Mouse (Mus musculus): Measurements from ENCODE around the gene Hoxb1. TPM values are rescaled to one million over a fixed set of nuclear protein-coding genes. Genes with fewer than 3 reads are reported as not detected.

Hoxb1 gene
- polyA plus RNA-seq, 1 experiment from 2014 or later, result not detected

DNA sequence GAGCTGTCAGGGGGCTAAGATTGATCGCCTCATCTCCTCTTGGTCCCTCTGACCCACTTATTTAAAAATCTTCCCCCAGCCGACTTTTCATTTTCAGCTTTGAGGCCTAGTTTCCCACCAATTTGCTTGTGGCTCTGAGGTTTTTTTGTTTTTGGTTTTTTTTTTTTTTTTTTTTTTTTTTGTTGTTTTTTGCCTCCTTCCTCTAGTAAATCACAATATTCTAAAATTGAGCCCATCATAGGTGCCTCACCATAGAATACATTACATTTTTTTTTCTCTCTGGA is 15.3 kb upstream of the Hoxb1 start, which contains the start of gene Hoxb2:
Hoxb2 (plus strand) TSS at position 185 of the 284 bp plus-strand sequence.
- no peak within 1 kb of the TSS for H3K27ac ChIP-seq (ENCODE audit: low read depth, low read length)
- no peaks in the 10 kb centered on the region for H3K36me3 ChIP-seq (ENCODE audit: control insufficient read depth, insufficient read depth, low read length)
- 0% methylated on average over 2 of the region's 2 CpGs for WGBS
- no peaks in the 10 kb centered on the region for H3K9me3 ChIP-seq (ENCODE audit: control insufficient read depth, low read length)
- peaks cover 7% of the 10 kb centered on the region; the same call in 1 of the 2 replicates for H3K4me1 ChIP-seq (replicated peaks; ENCODE audit: control insufficient read depth, insufficient read depth, low read length)
- DNase-seq (ENCODE audit: low spot score), result no peak
- peaks cover 94% of the 10 kb centered on the region for H3K27me3 ChIP-seq (ENCODE audit: control insufficient read depth, insufficient read depth, low read length)
- H3K4me2 ChIP-seq (ENCODE audit: low read depth, low read length, severe bottlenecking), result no peak within 1 kb of the TSS
- no peak within 1 kb of the TSS for H3K4me3 ChIP-seq (ENCODE audit: low read depth, low read length)
- ATAC-seq (replicated peaks; ENCODE audit: low FRiP score), result no peak
- no peak within 1 kb of the TSS for H3K9ac ChIP-seq (ENCODE audit: low read length)

DNA sequence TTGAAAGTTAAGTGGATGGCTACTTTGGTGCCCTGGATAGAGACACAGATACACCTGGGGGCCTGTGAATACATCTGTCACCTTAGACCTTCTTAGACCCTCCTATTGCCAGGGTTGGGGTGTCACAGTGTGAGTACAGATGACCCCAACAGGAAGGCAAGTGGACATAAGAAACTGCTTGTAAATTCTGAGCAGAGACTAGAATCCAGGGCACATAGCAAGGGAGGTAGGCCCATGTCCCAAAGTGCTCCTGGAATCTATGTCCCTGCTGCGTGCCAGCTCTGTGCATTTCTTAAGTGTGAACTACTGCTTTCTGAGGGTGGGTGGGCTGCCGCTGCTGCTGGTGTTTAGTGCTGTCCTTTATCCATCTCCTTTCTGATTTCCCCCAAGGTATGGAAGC is 14.8 kb upstream of the Hoxb1 start:
- no peak overlapping the region for H3K9ac ChIP-seq (ENCODE audit: low read length)
- no peaks in the 10 kb centered on the region for H3K9me3 ChIP-seq (ENCODE audit: control insufficient read depth, low read length)
- H3K4me1 ChIP-seq (replicated peaks; ENCODE audit: control insufficient read depth, insufficient read depth, low read length), result peaks cover 7% of the 10 kb centered on the region; the same call in 1 of the 2 replicates
- DNase-seq (ENCODE audit: low spot score) (no peak), ATAC-seq (replicated peaks; ENCODE audit: low FRiP score) (no peak)
- WGBS, result 0% methylated on average over 2 of the region's 2 CpGs
- H3K4me3 ChIP-seq (ENCODE audit: low read depth, low read length), result no peak overlapping the region
- no peaks in the 10 kb centered on the region for H3K36me3 ChIP-seq (ENCODE audit: control insufficient read depth, insufficient read depth, low read length)
- no peak overlapping the region for H3K4me2 ChIP-seq (ENCODE audit: low read depth, low read length, severe bottlenecking)
- peaks cover 92% of the 10 kb centered on the region for H3K27me3 ChIP-seq (ENCODE audit: control insufficient read depth, insufficient read depth, low read length)
- H3K27ac ChIP-seq (ENCODE audit: low read depth, low read length), result no peak overlapping the region

DNA sequence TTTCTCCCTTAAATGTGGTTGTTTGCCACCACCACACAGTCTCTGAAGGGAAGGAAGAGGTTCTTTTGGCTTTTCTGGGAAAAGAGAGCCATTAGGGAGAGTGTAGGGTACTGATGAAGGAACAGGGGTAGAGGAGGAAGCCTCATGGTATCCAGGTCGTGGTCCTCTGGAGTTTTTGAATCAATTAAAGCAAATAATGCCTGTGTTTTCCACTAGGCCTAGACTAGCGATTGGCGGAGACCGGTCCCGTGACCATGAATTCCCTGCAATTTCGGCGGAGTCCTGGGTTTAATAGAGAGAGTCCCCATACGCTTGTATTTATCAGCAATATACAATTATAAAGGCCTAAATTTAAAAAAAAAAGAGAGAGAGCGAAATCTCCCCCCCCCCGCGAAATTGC is 14.2 kb upstream of the Hoxb1 start:
- Histone ChIP-seq H3K9ac (ENCODE audit: low read length) (no peak overlapping the region), H3K27me3 (ENCODE audit: control insufficient read depth, insufficient read depth, low read length) (peaks cover 92% of the 10 kb centered on the region), H3K27ac (ENCODE audit: low read depth, low read length) (no peak overlapping the region), H3K4me3 (ENCODE audit: low read depth, low read length) (no peak overlapping the region), H3K4me2 (ENCODE audit: low read depth, low read length, severe bottlenecking) (no peak overlapping the region), H3K36me3 (ENCODE audit: control insufficient read depth, insufficient read depth, low read length) (no peaks in the 10 kb centered on the region), H3K4me1 (replicated peaks; ENCODE audit: control insufficient read depth, insufficient read depth, low read length) (peaks cover 7% of the 10 kb centered on the region; the same call in 1 of the 2 replicates), H3K9me3 (ENCODE audit: control insufficient read depth, low read length) (no peaks in the 10 kb centered on the region)
- no peak for DNase-seq (ENCODE audit: low spot score)
- ATAC-seq (replicated peaks; ENCODE audit: low FRiP score), result no peak
- WGBS, result 1% methylated on average over 11 of the region's 11 CpGs

DNA sequence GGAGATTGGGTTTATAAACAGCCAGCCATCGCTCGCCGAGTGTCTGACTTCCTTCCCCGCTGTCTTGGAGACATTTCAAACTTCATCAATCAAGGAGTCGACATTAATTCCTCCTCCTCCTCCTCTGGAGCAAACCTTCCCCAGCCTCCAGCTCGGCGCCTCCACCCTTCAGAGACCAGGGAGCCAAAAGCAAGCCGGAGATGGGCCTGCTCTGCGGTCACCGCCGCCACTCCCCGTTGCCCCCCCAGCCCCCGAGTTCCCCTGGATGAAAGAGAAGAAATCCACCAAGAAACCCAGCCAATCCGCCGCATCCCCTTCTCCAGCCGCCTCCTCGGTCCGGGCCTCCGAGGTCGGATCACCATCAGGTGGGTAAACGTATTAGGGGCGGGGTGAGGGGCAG is 13.7 kb upstream of the Hoxb1 start:
- Histone ChIP-seq H3K9me3 (ENCODE audit: control insufficient read depth, low read length) (no peaks in the 10 kb centered on the region), H3K4me2 (ENCODE audit: low read depth, low read length, severe bottlenecking) (no peak overlapping the region), H3K4me1 (replicated peaks; ENCODE audit: control insufficient read depth, insufficient read depth, low read length) (peaks cover 7% of the 10 kb centered on the region; the same call in 1 of the 2 replicates), H3K36me3 (ENCODE audit: control insufficient read depth, insufficient read depth, low read length) (no peaks in the 10 kb centered on the region), H3K4me3 (ENCODE audit: low read depth, low read length) (no peak overlapping the region), H3K9ac (ENCODE audit: low read length) (no peak overlapping the region), H3K27me3 (ENCODE audit: control insufficient read depth, insufficient read depth, low read length) (peaks cover 92% of the 10 kb centered on the region), H3K27ac (ENCODE audit: low read depth, low read length) (no peak overlapping the region)
- ATAC-seq (replicated peaks; ENCODE audit: low FRiP score) (no peak), DNase-seq (ENCODE audit: low spot score) (no peak)
- 1% methylated on average over 22 of the region's 22 CpGs for WGBS

DNA sequence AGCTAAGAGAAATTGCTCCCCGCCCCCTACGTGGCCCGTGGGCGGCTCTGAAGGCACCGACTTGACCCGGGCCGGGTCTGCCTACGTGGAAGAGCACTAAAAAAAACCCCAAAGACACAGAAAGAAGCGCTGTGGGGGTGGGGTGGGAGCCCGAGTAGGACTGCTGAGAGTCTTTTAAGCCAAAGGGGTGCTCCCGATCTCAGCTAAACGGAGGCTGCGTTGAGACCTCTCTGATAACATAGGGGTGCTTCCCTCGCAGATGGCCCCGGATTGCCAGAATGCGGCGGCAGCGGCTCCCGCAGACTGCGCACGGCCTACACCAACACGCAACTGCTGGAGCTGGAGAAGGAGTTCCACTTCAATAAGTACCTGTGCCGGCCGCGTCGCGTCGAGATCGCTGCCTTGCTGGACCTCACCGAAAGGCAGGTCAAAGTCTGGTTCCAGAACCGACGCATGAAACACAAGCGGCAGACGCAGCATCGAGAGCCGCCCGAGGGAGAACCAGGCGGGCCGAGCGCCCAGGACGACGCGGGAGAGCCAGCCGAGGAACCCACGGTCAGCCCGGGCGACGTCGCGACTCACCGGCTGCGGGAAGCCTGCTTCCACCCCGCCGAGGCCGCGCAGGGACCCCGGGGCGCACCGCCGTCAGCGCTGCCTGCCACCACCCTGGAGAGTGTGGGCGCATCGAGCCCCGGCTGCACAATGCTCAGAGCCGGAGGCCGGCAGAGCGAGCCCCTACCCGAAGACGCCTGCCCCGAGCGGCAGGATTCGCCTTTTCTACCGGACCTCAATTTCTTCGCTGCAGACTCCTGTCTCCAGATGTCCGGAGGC is 12.6 kb upstream of the Hoxb1 start:
- peaks cover 95% of the 10 kb centered on the region for H3K27me3 ChIP-seq (ENCODE audit: control insufficient read depth, insufficient read depth, low read length)
- DNase-seq (ENCODE audit: low spot score) (peak; percentile 76), ATAC-seq (replicated peaks; ENCODE audit: low FRiP score) (no peak)
- H3K4me1 ChIP-seq (replicated peaks; ENCODE audit: control insufficient read depth, insufficient read depth, low read length), result peaks cover 7% of the 10 kb centered on the region; the same call in 1 of the 2 replicates
- H3K4me3 ChIP-seq (ENCODE audit: low read depth, low read length), result 0 out of 2 replicates have a peak overlapping the region, but pooled peaks have one; percentile 7
- H3K27ac ChIP-seq (ENCODE audit: low read depth, low read length), result no peak overlapping the region
- H3K9me3 ChIP-seq (ENCODE audit: control insufficient read depth, low read length), result no peaks in the 10 kb centered on the region
- under 1% methylated on average over 75 of the region's 75 CpGs for WGBS
- no peaks in the 10 kb centered on the region for H3K36me3 ChIP-seq (ENCODE audit: control insufficient read depth, insufficient read depth, low read length)
- H3K4me2 ChIP-seq (ENCODE audit: low read depth, low read length, severe bottlenecking), result no peak overlapping the region
- no peak overlapping the region for H3K9ac ChIP-seq (ENCODE audit: low read length)

DNA sequence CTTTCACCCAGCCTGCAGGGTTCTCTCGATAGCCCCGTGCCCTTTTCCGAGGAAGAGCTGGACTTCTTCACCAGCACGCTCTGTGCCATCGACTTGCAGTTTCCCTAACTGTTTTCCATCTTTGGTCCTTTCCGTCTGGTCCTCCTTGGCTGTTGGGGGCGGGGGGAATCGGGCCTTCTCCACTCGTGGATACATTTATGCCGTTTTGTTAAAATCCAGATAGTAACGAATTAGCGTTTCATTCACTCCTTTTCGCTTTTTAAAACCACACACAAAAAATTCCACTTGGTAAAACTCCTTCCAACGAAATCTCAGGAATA is 12.1 kb upstream of the Hoxb1 start:
- H3K4me2 ChIP-seq (ENCODE audit: low read depth, low read length, severe bottlenecking), result no peak overlapping the region
- no peak overlapping the region for H3K4me3 ChIP-seq (ENCODE audit: low read depth, low read length)
- under 1% methylated on average over 14 of the region's 14 CpGs for WGBS
- H3K9ac ChIP-seq (ENCODE audit: low read length), result no peak overlapping the region
- H3K36me3 ChIP-seq (ENCODE audit: control insufficient read depth, insufficient read depth, low read length), result no peaks in the 10 kb centered on the region
- peaks cover 7% of the 10 kb centered on the region; the same call in 1 of the 2 replicates for H3K4me1 ChIP-seq (replicated peaks; ENCODE audit: control insufficient read depth, insufficient read depth, low read length)
- H3K9me3 ChIP-seq (ENCODE audit: control insufficient read depth, low read length), result no peaks in the 10 kb centered on the region
- H3K27ac ChIP-seq (ENCODE audit: low read depth, low read length), result no peak overlapping the region
- DNase-seq (ENCODE audit: low spot score) (no peak), ATAC-seq (replicated peaks; ENCODE audit: low FRiP score) (no peak)
- H3K27me3 ChIP-seq (ENCODE audit: control insufficient read depth, insufficient read depth, low read length), result peaks cover 94% of the 10 kb centered on the region

DNA sequence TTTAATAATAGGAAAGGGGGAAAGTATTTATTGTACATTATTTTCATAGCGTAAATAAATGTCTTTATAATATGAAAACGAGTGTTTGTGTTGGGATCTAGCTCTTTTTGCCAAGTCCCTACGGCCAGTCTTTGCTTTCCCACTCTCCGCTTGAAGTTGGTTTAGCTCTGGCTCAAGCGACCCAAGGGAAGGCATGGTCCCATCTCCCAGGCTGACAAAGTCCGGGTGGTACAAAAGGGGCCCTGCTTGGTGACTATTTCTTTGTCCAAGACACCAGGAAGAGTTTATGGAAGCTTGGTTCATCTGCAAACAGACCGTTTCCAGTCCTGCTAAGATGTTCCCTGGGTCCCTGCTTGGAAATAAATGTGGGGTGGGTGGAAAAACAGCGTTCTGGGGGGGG is 11.6 kb upstream of the Hoxb1 start:
- peak overlapping the region; percentile 44 for H3K4me2 ChIP-seq (ENCODE audit: low read depth, low read length, severe bottlenecking)
- no peak overlapping the region for H3K4me3 ChIP-seq (ENCODE audit: low read depth, low read length)
- H3K4me1 ChIP-seq (replicated peaks; ENCODE audit: control insufficient read depth, insufficient read depth, low read length), result peaks cover 7% of the 10 kb centered on the region; the same call in 1 of the 2 replicates
- H3K9ac ChIP-seq (ENCODE audit: low read length), result no peak overlapping the region
- no peaks in the 10 kb centered on the region for H3K9me3 ChIP-seq (ENCODE audit: control insufficient read depth, low read length)
- peaks cover 93% of the 10 kb centered on the region for H3K27me3 ChIP-seq (ENCODE audit: control insufficient read depth, insufficient read depth, low read length)
- DNase-seq (ENCODE audit: low spot score) (peak; percentile 64), ATAC-seq (replicated peaks; ENCODE audit: low FRiP score) (no peak)
- WGBS, result 3% methylated on average over 8 of the region's 8 CpGs
- no peaks in the 10 kb centered on the region for H3K36me3 ChIP-seq (ENCODE audit: control insufficient read depth, insufficient read depth, low read length)
- H3K27ac ChIP-seq (ENCODE audit: low read depth, low read length), result no peak overlapping the region

DNA sequence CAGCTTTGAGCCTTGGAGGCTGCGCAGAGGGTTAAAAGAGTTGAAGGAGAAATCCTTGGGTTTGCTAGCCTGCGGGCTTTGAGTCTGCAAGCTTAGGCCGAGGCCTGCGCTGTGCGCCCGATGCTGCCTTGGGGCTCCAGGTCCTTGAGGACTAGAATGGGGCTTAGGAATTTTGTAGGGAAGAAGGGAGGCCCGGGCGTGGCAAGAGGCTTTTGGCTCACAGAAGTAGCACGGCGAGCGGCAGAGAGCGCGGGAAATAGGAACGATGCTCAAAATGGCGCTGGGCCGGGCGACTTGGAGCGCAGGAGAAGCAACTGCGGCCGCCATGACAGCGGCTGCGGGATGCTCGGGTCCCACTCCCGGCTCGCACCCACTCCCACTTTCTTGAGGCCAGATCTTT is 11.2 kb upstream of the Hoxb1 start:
- no peak for ATAC-seq (replicated peaks; ENCODE audit: low FRiP score)
- Histone ChIP-seq H3K9me3 (ENCODE audit: control insufficient read depth, low read length) (no peaks in the 10 kb centered on the region), H3K4me2 (ENCODE audit: low read depth, low read length, severe bottlenecking) (peak overlapping the region; percentile 44), H3K27me3 (ENCODE audit: control insufficient read depth, insufficient read depth, low read length) (peaks cover 88% of the 10 kb centered on the region), H3K4me1 (replicated peaks; ENCODE audit: control insufficient read depth, insufficient read depth, low read length) (peaks cover 7% of the 10 kb centered on the region; the same call in 1 of the 2 replicates), H3K27ac (ENCODE audit: low read depth, low read length) (no peak overlapping the region), H3K9ac (ENCODE audit: low read length) (no peak overlapping the region; the same call in 1 of the 2 replicates), H3K36me3 (ENCODE audit: control insufficient read depth, insufficient read depth, low read length) (no peaks in the 10 kb centered on the region), H3K4me3 (ENCODE audit: low read depth, low read length) (peak overlapping the region; percentile 11; the same call in 1 of the 2 replicates)
- WGBS, result under 1% methylated on average over 25 of the region's 25 CpGs
- DNase-seq (ENCODE audit: low spot score), result peak; percentile 80

Measured in forebrain, embryonic 11.5 days (tissue).